Mouse (Mus musculus): ENCODE results near the gene Cux2.

DNA sequence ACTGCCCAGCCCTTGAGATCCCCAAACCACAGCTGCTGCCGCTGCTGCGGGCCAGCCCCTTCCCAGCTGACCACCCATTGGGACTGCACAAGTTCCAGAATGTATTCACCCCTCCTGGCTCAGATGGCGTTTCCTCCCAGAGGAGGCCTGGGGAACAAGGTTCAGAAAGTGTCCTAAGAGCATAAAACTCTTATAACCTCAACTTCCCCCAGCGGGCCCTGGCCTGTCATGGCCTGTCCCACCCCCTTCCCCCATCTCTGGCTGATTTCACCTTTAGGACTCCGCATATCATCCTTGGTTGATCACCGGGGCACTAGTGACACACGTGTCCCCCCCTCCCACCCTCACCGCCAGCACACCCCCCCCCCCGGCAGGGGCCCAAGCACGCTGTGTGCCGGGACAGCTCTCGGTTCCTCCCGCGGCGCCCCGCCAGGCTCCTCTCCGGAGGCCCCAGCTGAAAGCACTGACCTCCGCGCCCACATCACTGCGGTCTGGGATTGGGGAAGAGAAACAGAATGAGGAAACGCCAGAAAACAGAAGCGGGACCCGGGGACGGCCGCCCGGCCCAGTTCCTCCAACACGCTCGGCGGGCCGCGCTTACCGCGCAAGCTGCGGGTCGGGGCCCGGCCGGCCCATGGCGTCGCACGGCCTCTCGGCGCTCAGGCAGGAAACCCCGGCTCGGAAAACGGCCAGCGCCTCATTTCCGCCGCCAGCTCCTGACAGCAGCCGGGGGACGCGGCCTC lies 213.8 kb downstream of the Cux2 start:
- TF ChIP-seq GATA1 (IDR thresholded peaks at IDR 0.05; ENCODE audit: borderline replicate concordance, low read length) (no peak), FLI1 (IDR thresholded peaks at IDR 0.05; ENCODE audit: low read length) (no peak)
